Mouse (Mus musculus) fibroblast of lung, adult 2 months (primary cell): Measurements from ENCODE around the gene Kitl.

Experiments used
- DNase-seq: peaks from one replicate; pipeline ENCODE4 v3.0.0-alpha.2; 2011; ENCODE audit warnings: low read depth

Kitl gene

GRCm38 (mm10) chr10:100124452-100124851 is 109.0 kb downstream of the Kitl start:
- DNase-seq, result no peak

- DNase-seq, result no peak
These were observed 112.7 kb downstream of the Kitl start for GRCm38 (mm10) chr10:100127837-100128743.

- DNase-seq, result no peak
These were observed 116.2 kb downstream of the Kitl start for GRCm38 (mm10) chr10:100131657-100132056.

- no peak for DNase-seq
These were observed 116.9 kb downstream of the Kitl start for GRCm38 (mm10) chr10:100132304-100132703.

GRCm38 (mm10) chr10:100138552-100138951 is 123.1 kb downstream of the Kitl start:
- DNase-seq, result no peak

- DNase-seq, result no peak
These were observed 132.7 kb downstream of the Kitl start for GRCm38 (mm10) chr10:100148123-100148522.
